Mouse (Mus musculus): ENCODE data around the gene Cdc42ep4. TPM values are rescaled to one million over a fixed set of nuclear protein-coding genes. Genes with fewer than 3 reads are reported as not detected.

Cdc42ep4 gene
- total RNA-seq, 2 experiments from 2014 or later: 4.5 to 7.4 TPM

GRCm38 (mm10) chr11:113750571-113751483 lies 854 bp downstream of the Cdc42ep4 start:
- peak; percentile 59 for DNase-seq (ENCODE audit: low spot score)

DNA sequence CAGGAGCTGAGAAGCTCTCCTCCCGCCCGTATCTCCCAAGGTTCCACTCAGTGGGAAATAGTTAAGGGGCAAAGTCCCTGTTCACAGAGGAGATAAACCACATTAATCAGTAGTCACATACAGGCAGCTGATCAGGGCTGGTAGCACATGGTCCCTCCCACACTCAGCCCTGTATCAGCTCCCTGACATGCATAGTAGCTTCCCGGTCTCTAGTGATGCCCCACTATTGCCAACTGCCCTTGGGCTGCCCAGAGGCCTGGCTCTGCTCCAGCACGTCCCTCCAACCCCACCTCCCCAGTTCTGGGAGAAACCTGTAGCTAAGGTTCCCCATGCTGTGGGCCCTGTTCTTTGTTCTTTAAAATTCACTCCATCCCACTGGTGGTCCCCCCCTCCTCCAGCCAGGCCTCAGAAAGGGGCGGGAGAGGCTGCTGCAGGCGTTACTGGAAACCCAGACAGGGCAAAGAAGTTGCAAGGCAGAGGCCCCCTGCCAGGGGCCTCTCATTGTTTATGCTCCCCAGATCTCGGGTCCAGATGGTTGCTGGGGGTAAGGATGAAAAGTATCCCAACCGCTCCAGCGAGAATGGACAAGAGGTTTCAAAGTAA lies 1.8 kb downstream of the Cdc42ep4 start:
- no peak for DNase-seq (ENCODE audit: low spot score)

DNA sequence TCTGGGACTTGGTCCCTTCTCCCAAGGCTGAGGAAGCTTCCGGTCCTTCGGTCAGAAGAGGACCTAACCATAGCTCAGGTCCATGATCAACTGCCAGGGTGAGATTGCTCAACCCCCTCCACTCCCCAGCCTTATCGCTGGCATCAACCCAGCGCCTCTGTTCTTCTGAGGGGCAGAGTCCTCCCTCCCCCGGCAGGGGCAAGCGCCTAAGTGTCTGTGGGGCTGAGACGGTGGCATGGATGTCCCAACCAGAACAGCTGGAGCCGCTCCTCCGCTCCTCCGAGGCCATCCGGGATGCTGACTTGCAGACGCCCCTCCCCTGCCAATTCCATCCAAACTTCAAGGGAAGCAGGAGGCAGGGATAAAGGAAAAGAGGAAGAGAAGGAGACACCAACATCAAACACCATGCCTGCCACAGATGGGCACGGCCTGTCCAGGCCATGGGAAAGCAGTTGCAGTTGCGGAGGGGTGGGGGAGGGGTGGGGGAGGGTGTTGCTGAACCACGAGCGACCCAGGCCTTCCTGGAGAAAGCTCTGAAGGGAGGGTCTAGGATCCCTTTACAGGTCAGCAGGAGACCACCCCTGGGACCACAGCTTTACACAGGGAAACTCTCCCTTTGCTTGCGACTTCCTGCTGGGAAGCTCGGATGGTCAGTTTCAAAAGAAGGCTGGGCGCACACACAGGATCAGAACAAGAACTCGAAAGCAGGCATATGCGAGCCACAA lies 2.7 kb downstream of the Cdc42ep4 start:
- no peak for DNase-seq (ENCODE audit: low spot score)

DNA sequence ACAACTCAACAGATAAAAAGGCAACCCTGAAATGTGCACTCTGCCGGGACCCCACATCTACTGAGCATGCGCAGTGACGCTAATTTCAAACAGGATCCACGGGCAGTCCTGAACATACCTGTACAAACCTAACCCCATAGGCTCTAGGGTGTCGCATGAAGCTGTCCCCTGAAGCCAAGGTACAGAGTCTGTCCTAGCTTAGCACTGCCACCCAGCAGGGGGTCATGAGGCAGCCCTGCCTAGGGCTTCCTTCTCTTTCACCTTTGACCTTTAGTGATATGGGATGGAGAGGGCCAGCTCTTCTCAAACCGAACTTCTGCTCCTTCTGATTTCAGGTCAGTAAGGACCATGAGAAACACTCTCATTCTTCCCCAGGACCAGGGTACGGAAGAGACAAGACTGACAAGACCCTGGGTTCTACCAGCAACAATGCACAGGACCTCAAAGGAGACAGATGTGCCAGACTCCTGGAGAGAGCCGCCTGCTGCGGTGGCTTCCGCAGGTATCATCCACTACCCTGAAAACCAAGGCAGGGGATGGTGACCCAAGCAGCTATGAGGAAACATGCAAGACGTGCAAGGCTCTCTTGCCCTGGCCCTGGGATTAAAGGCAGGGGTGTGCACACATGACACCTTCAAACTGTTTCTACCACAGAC lies 3.8 kb downstream of the Cdc42ep4 start:
- DNase-seq (ENCODE audit: low spot score): no peak

DNA sequence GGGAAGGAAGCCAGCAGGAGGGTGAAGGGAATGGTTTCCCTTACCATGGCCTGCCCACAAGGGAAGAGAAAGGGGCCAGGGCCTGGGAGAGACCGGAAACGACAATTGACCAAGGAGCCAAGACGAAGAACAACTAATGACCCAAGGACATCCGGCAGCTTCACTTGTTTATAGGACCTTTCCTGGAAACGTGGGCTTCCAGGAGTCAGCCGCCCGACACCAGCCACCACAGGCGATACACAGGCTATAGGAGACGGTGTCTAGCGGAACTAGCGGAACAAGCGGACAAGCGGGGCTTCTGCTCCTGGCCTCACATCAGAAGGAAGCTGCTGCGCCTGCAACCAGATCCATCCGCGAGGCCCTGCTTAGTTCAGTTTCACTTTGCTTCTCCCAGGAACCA lies 4.6 kb downstream of the Cdc42ep4 start:
- no peak for DNase-seq (ENCODE audit: low spot score)

GRCm38 (mm10) chr11:113745961-113746360 lies 5.7 kb downstream of the Cdc42ep4 start:
- no peak for DNase-seq (ENCODE audit: low spot score)

- no peak for DNase-seq (ENCODE audit: low spot score)
Observed at GRCm38 (mm10) chr11:113742998-113743397, 8.7 kb downstream of the Cdc42ep4 start.

DNA sequence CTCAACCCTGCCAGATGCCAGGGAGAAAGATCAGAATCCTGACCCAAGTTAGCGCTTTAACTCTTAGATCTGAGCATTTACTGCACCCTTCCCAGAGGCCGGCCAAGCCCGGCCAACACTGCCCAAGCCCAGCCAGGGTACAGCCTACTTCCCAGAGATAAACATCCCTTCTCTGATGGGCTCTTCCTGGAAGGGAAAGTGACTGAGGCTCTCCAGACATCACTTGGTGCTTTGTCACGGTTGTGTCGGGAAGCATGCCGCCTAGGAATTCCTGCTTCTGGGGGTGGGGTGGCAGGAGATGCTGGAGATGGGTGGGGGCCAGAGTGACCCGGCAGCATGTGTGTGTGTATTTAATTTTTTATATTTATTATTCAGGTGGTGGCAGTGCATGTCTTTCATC lies 11.6 kb downstream of the Cdc42ep4 start:
- DNase-seq (ENCODE audit: low spot score): no peak

DNA sequence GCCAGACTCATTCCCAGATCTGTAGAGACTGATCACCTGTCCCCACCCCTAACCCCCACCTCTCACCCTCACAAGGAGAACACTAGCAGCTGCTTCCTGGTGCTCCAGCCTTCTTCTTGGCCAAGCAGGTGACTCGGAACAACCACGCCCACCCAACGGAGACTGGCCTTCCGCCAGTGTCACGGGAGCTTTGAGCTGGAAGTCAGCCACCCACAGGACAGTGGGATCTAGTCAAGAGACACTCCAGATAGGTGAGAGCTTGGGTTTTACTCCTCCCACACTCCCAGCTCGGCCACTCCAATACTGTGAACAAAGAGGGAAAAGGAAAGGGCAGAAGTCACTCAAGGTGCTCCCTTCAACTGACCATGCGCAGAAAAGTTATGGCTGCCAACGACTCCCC lies 12.5 kb downstream of the Cdc42ep4 start:
- no peak for DNase-seq (ENCODE audit: low spot score)

DNA sequence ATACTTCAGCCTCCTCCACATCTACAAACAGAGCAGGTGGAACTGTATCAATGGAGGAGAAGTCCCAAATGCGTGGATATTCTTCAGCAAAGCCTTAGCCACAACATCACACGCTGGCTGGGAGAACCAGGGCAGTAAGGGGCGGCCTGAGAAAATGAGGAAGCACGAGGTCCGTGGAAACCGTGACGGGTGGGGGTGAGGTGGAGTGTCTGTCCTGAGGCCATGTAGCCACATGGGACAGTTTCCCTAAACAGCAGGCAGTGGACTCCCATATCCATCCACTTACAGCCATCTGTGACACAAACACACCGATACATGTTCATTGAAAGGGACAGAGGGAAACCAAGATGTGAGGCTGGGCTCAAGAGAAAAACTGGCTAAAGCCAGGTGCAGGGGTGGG lies 13.8 kb downstream of the Cdc42ep4 start:
- DNase-seq (ENCODE audit: low spot score): no peak

- no peak for DNase-seq (ENCODE audit: low spot score)
Observed at GRCm38 (mm10) chr11:113737553-113737854, 14.2 kb downstream of the Cdc42ep4 start.

DNA sequence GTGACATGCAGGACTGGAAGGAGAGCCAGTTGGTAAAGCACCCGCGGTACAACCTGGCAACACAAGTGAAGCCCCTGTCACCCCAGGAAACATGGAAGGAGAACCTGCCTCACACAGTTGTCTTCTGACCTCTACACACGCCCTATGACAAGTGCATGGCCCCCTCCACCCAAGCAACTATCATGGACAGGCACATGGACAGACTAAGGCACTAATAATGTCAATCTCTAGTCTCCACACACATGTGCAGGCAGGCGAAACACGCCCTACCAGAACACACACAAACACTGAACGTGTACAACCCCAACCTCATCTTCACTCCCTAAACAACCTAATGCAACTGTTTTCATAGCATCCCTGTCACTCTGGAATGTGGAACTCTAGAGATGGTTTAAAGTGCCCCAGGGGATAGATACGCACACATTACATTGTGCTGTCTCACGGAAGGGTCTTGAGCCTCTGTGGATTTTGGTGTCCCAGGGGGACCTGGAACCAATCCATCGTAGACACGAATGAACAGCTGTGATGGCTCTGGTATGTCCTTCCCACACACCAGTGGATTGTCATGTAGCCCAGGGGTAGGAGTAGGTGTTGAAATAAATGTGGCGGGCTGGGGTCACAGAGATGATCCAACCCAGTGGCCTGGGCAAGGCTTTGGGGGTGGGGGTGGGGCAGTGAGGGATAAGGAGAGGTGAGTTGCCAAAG lies 14.7 kb downstream of the Cdc42ep4 start:
- no peak for DNase-seq (ENCODE audit: low spot score)

- no peak for DNase-seq (ENCODE audit: low spot score)
Observed at GRCm38 (mm10) chr11:113735151-113735550, 16.5 kb downstream of the Cdc42ep4 start.

- no peak for DNase-seq (ENCODE audit: low spot score)
Observed at GRCm38 (mm10) chr11:113733631-113734364, 17.9 kb downstream of the Cdc42ep4 start.

GRCm38 (mm10) chr11:113731945-113732612 lies 19.6 kb downstream of the Cdc42ep4 start:
- no peak for DNase-seq (ENCODE audit: low spot score)

DNA sequence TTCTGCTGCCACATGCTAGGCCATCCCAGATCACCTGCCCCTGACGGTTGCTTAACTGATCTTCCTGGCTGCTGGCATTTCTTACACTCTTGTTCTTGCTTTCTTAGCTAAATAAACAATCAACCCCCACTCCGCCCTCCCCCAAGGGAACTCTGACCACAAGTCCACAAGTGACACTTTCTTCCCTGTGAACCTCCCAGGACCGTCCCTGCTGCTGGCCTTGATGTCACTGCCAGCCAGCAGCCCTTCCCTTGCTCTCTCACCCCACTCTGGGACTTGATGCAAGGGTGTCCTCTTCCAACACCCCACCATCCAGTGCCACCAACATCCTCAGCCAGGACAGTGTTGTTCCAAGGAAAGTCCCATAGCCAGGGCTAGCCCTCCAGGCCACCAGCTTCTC lies 20.8 kb downstream of the Cdc42ep4 start:
- no peak for DNase-seq (ENCODE audit: low spot score)

DNA sequence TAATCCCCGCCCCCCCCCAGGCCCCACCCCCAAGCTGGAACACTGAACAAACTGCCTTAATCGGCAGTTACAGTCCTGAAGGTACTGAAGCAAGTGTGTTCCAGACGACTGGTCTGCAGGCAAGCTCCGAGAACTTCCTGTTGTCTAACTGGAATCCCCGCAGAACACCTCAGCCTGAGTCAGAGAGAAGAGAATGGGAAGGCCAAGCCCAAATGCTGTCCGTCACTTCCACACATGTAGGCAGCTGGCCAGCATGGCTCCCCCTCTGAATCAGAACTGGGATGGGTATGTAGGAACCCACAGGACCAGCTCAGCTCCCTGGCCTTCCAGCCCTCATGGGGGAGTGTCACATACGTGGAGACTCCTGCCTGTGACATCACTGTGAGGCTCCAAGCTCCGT lies 21.8 kb downstream of the Cdc42ep4 start:
- DNase-seq (ENCODE audit: low spot score): no peak

DNA sequence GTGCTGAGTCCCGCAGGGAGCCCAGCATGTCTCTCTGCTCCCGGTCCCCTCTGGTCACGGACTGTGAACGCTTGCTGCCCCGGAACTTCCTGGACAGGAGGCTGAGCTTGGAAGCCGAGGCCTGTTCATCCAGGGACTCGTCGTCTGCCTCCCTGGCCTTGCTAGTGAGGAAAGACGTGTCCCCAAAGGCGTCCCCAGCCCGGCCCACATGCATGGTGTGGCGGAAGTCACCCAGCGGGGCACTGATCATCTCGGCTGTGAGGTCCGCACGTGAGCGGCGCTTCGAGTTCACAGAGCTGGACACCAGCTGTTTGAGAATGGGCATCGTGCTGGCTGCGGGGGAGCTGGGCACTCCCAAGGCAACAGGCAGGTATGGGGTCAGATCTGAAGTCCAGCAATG lies 22.4 kb downstream of the Cdc42ep4 start:
- DNase-seq (ENCODE audit: low spot score): no peak

DNA sequence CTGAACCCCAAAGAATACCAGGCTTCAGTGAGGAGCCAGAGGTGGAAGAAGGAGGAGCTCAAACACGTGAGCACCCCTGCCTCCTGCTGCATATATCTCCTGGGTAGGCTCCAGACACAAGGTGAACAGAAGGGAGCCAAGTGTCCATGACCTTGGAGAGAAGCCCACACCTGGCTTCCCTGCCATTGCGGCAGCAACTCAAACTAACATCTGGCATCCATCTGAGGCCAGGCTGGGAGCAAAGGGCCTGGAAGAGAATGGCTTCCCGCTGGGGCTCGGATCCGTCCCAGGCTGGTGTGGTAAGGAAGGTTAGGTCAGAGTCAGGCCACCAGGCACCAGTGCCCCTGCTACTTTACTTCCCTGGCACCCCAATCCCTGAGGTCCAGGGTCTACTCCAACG lies 23.7 kb downstream of the Cdc42ep4 start:
- DNase-seq (ENCODE audit: low spot score): no peak
